Mouse (Mus musculus) left cerebral cortex, postnatal 36 days (tissue): ENCODE data around the gene Pimreg. TPM values are rescaled to one million over a fixed set of nuclear protein-coding genes. Genes with fewer than 3 reads are reported as not detected.
A peak's percentile ranks its signal among the peaks of the same experiment; 100 is the strongest.

ENCODE experiments used
- DNase-seq, 2 experiments: peaks; one replicate each; pipeline ENCODE4 v3.0.0; 2021 to 2022; ENCODE audit warnings: low spot score in 2 of 2, mixed read lengths in 1 of 2
- intact Hi-C: fragments of 180-260 bp; cut with DNase I; formaldehyde crosslinking; loops from one replicate; pipeline ENCODE4 v1.15.1; 2025
- total RNA-seq, 2 experiments: library from RNA; stranded (reverse); gene quantifications; 2 replicates each; pipeline ENCODE4 v1.2.3; 2021

Gene Pimreg
- total RNA-seq, 2 experiments from 2014 or later: 0.43 to 1.1 TPM

GRCm38 (mm10) chr11:72025843-72026242, 16.0 kb upstream of the Pimreg start:
- intact Hi-C loops: loop anchor here (2.0 to 10.0 kb wide), 2 partner anchors 271 to 679 kb away; no protein-coding TSS in a partner anchor
- DNase-seq: no peak

DNA sequence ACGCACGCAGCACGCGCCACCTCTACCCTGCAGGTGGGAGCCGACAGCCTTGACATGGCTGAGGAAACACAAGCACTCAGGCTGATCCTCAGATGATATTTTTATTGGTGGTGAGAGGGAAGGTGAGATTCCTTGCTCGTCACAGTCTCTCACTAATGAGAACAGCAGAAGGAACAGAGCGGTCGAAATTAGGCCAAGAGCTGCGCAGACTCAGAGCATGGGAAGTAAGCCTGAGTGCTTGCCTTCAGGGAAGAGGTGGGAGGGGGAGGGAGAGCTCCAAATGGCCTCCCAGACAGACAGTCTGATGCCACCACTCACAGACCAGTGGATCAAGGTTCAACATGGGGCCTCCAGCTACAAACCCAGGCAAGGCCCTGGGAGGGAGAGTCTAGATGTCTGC, 15.3 kb upstream of the Pimreg start:
- DNase-seq: no peak
- intact Hi-C loops: loop anchor here (10.0 kb wide), 1 partner anchor 272 kb away; no protein-coding TSS in a partner anchor

GRCm38 (mm10) chr11:72027836-72028235, 14.0 kb upstream of the Pimreg start:
- no peak for DNase-seq
- intact Hi-C loops: loop anchor here (10.0 kb wide), 1 partner anchor 273 kb away; no protein-coding TSS in a partner anchor

DNA sequence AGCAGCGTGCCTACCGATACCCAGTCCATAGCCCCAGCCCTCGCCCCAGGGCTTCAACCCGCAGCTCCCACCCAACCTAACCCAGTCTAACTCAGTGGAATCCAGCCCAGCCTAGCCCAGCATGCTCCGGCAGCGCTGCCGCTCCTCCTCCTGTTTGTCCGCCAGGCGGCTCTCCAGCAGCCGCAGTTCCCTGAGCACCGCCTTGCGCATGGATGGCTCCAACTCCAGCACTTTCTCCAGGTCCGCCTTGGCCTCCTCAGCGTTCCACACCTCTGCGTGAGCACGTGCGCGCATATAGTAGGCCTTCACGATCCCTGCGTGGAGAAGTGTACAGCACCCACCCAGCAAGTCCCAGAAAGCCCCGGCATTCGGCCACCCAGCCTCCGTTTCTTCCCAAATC, 12.7 kb upstream of the Pimreg start:
- peak; percentile 46 to 58 for DNase-seq
- intact Hi-C loops: loop anchor here (10.0 kb wide), 1 partner anchor 274 kb away; no protein-coding TSS in a partner anchor

GRCm38 (mm10) chr11:72031353-72031752, 10.5 kb upstream of the Pimreg start:
- intact Hi-C loops: no loop called here
- no peak for DNase-seq

DNA sequence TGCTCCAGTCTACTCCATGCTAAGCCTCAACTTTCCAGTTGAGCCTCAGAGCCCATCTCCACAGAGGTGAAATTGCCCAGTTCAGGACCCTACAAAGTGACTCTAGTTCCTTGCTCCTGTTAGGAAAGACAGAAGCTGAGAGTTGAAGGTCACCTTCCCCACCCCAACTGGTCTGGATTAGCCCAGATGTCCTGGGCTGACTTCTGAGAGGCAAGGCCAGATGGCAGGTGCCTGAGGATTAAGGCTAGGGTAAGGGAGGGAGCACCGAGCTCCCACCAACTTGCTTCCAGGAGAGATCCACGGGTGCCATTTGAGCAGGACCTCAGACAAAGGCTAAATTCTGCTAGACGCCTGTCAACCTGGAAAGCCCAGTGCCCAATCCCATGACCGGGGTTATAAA, 9.7 kb upstream of the Pimreg start:
- no peak for DNase-seq
- intact Hi-C loops: no loop called here

- no peak for DNase-seq
- intact Hi-C loops: no loop called here
Measured at GRCm38 (mm10) chr11:72032589-72032988, 9.2 kb upstream of the Pimreg start.

GRCm38 (mm10) chr11:72037409-72037808, 4.4 kb upstream of the Pimreg start, which contains the start of gene Aipl1:
Gene Aipl1, minus strand, starts transcription at chr11:72037509.
- no peak for DNase-seq
- intact Hi-C loops: loop anchor here (2.0 kb wide), 1 partner anchor 691 kb away; no protein-coding TSS in a partner anchor

DNA sequence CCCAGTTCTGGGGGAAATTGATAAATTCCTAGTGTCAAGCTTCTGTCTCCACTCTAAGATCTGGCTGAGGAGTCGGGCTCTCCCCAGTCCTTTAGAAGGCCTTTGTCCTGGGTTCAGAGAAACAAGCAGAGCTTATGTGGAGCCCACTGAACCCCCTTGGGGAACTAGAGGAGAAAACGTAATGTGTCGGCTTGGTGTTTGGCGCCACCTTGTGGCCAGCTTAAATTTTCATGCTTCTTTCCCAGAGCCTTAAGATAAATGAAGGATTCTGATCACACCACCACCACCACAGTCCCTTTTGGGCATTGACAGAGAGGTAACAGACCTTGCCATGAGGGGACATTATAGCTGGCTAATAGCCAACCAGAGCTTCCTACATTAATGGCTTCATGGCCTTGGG, 3.8 kb upstream of the Pimreg start:
- peak; percentile 60 to 77 for DNase-seq
- intact Hi-C loops: loop anchor here (2.0 kb wide), 1 partner anchor 691 kb away; no protein-coding TSS in a partner anchor

- DNase-seq: no peak
- intact Hi-C loops: no loop called here
Measured at GRCm38 (mm10) chr11:72039599-72040386, 2.0 kb upstream of the Pimreg start.

- intact Hi-C loops: no loop called here
- no peak for DNase-seq
Measured at GRCm38 (mm10) chr11:72041290-72041767, 503 bp upstream of the Pimreg start.

- intact Hi-C loops: no loop called here
- no peak for DNase-seq
Measured at GRCm38 (mm10) chr11:72042631-72043030, 799 bp downstream of the Pimreg start.

GRCm38 (mm10) chr11:72044231-72044630, 2.4 kb downstream of the Pimreg start:
- intact Hi-C loops: no loop called here
- DNase-seq: no peak

DNA sequence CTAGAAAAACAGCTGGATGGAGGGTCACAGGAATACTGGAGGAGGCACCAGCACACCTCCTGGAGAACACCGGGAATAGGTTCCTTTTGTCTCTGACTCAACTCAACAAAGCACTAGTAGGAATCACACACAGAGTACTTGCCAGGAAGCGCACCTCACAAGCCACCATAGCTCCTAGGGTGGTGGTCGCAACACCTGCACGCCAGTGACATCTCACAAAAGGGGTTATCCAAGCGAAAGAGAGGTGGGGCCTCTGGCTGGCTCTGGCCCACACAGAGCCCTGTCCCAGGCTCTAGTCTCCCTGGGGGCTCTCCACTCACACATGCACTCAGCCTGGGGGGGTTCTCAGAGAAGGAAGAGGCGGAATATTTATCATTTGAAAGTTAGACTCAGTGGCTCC, 6.9 kb downstream of the Pimreg start:
- intact Hi-C loops: no loop called here
- DNase-seq: no peak

GRCm38 (mm10) chr11:72049171-72049759, 7.4 kb downstream of the Pimreg start:
- intact Hi-C loops: no loop called here

GRCm38 (mm10) chr11:72050168-72050894, 8.5 kb downstream of the Pimreg start:
- intact Hi-C loops: loop anchor here (5.0 kb wide), 2 partner anchors 107 to 157 kb away; partner anchors contain the start of genes 4933427D14Rik, Gm43951 and Txndc17
- DNase-seq: no peak

More at GRCm38 (mm10) chr11:72049171-72049759, 7.4 kb downstream of the Pimreg start:
- no peak for DNase-seq

DNA sequence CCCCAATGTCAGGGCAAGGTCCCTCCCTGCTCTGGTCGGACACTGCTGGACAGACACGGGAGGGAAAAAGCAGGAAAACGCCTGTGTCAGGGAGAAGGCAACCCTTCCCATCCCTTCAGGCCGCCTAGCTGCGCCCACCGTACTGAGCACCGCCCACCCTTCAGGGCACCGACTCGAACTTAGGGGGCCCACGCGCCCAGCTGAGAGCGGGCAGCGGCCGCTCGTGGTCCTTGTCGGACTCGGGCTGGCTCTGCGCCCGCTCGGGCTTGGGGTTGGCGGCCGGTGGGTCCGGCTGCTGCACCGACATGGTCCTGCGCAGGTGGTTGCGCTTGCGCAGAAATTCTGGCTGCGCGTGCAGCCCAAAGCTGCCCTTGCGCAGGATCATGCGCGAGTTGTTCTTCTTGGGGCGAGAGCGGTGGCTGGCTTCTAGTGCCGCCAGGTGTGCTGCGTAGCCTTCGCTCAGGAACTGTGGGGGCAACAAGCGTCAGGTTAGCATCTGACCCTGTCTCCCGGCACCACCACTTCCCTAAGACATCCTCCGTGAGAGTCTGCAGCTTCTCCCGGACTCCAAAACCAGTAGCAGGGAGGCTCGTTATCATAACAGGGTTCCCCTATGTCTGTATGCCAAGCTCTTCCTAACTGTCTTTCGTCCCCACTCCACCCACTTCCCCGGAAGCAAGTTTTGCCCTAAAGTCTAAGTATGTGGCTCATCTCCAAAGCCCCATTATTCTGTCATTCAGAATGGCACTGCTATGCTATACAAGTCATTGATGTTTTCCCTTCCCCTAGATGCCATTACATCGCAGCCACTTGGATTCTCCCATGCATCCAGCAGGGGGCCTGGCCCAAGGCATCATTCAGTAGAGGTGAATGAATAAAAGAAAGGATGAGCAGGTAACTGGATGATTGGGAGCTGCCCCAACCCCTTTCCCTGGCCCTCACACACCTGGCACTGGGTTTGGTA, 9.3 kb downstream of the Pimreg start:
- peak; percentile 73 to 79 for DNase-seq
- intact Hi-C loops: loop anchor here (5.0 kb wide), 2 partner anchors 106 to 156 kb away; partner anchors contain the start of genes 4933427D14Rik, Gm43951 and Txndc17

DNA sequence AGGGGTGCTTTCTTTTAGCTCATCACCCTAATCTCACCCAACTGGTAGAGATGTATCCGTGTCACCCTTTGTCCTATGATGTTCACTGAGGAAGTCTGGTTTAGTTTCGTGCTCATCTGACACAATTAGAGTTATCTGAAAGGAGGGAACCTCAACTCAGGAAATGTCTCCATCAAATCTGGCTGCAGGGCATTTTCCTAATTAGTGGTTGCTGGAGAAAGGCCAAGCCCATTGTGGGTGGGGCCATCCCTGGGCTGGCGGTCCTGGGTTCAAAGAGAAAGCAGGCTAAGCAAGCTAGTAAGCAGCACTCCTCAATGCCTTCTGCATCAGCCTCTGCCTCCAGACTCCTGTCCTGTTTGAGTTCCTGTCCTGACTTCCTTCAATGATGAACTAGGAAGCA, 10.4 kb downstream of the Pimreg start:
- no peak for DNase-seq
- intact Hi-C loops: loop anchor here (2.0 to 5.0 kb wide), 3 partner anchors 83 to 155 kb away; partner anchors contain the start of genes 4933427D14Rik, Gm43951, Pitpnm3 and Txndc17
